Mouse (Mus musculus) limb, embryonic 11.5 days (tissue): Measurements from ENCODE around the gene Slc30a1. TPM values are rescaled to one million over a fixed set of nuclear protein-coding genes. Genes with fewer than 3 reads are reported as not detected.

Source experiments
- ATAC-seq: fragments of 200-750 bp; cut with Nextera tagmentation; 2 replicates; pipeline ENCODE4 v1.8.0; 2017; ENCODE audit warnings: low read depth; ENCODE audit not compliant: insufficient number of reproducible peaks, low FRiP score, low TSS enrichment
- DNase-seq: peaks from one replicate; pipeline ENCODE4 v3.0.0-alpha.2; 2015; ENCODE audit warnings: low spot score
- H3K27ac ChIP-seq: fragments of 300-500 bp; sonication (generic); replicated peaks from 2 replicates; pipeline ENCODE4 v1.5.1; 2014; ENCODE audit warnings: low read depth, mild to moderate bottlenecking, low read length
- H3K27me3 ChIP-seq: fragments of 300-500 bp; sonication (generic); 2 replicates; pipeline ENCODE4 v1.6.1; 2014; ENCODE audit warnings: mild to moderate bottlenecking, low read length, mixed read lengths; ENCODE audit not compliant: control insufficient read depth, insufficient read depth
- H3K36me3 ChIP-seq: fragments of 300-500 bp; sonication (generic); 2 replicates; pipeline ENCODE4 v1.6.1; 2014; ENCODE audit warnings: mild to moderate bottlenecking, low read length, moderate library complexity, mixed read lengths; ENCODE audit not compliant: control insufficient read depth, insufficient read depth
- H3K4me1 ChIP-seq: fragments of 300-500 bp; sonication (generic); 2 replicates; pipeline ENCODE4 v1.6.1; 2014; ENCODE audit warnings: low read length, mixed read lengths; ENCODE audit not compliant: control insufficient read depth, insufficient read depth
- H3K4me2 ChIP-seq: fragments of 300-500 bp; sonication (generic); 2 replicates; pipeline ENCODE4 v1.6.1; 2014; ENCODE audit warnings: low read depth, mild to moderate bottlenecking, moderate library complexity; ENCODE audit not compliant: severe bottlenecking
- H3K4me3 ChIP-seq: fragments of 300-500 bp; sonication (generic); 2 replicates; pipeline ENCODE4 v1.5.1; 2014; ENCODE audit warnings: low read depth, low read length
- H3K9ac ChIP-seq: fragments of 300-500 bp; sonication (generic); 2 replicates; pipeline ENCODE4 v1.6.1; 2014; ENCODE audit warnings: mild to moderate bottlenecking, low read length
- H3K9me3 ChIP-seq: fragments of 300-500 bp; sonication (generic); 2 replicates; pipeline ENCODE4 v1.6.1; 2016; ENCODE audit warnings: low read length; ENCODE audit not compliant: control insufficient read depth
- WGBS: fragments of 180-500 bp; shearing (Covaris S2); extraction: QIAGEN DNeasy Blood & Tissue Kit; methylation state at CpG from one replicate; pipeline ENCODE4 v1.1.7; 2014; 5-methylcytosine and 5-hydroxymethylcytosine counted together
- polyA plus RNA-seq: library from polyadenylated mRNA; unstranded; fragments of >200 nt; fragmentation: Nextera tagmentation; extraction: Ambion mirVana; gene quantifications from 2 replicates; pipeline ENCODE4 v1.2.1, GENCODE M21; 2014

Slc30a1 gene
- polyA plus RNA-seq = 1.3 and 1.6 TPM in 2 replicates

DNA sequence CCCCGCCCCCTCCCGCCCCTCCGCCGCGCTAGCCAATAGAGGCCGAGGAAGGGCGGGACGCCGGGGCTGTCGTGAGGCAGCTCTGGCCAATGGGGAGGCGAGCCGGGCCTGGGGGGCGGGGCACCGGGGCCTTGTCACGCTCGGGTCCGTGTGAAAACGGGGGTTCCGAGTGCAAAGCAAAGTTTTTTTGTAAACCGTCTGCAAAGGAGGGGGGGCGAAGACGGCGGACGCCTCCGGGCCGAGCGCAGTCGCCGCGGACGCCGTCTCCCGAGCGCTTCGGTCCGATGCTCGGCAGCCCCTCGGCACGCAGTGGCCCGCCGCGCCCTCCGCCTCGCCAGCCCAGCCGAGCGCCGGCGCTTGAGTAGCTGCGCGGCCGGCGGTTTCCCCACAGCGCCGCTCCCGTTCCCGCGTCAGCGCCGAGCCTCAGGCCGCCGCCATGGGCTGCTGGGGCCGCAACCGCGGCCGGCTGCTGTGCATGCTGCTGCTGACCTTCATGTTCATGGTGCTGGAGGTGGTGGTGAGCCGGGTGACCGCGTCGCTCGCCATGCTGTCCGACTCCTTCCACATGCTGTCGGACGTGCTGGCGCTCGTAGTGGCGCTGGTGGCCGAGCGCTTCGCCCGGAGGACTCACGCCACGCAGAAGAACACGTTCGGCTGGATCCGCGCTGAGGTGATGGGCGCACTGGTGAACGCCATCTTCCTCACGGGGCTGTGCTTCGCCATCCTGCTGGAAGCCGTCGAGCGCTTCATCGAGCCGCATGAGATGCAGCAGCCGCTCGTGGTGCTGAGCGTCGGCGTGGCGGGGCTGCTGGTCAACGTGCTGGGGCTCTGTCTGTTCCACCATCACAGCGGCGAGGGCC, at the start of gene Slc30a1:
Gene Slc30a1, plus strand, starts transcription at position 197 of the 860 bp plus-strand sequence.
- WGBS = under 1% methylated on average over 93 of the region's 104 CpGs
- H3K4me2 ChIP-seq = peak within 1 kb of the TSS; percentile 96
- no peaks in the 10 kb centered on the region for H3K27me3 ChIP-seq
- ATAC-seq = peak; percentile 94
- H3K9me3 ChIP-seq = no peaks in the 10 kb centered on the region
- H3K36me3 ChIP-seq = peaks cover 5% of the 10 kb centered on the region
- H3K4me1 ChIP-seq = peaks cover 9% of the 10 kb centered on the region
- H3K27ac ChIP-seq = peak within 1 kb of the TSS; percentile 60; the same call in 1 of the 2 replicates
- peak within 1 kb of the TSS; percentile 70 for H3K9ac ChIP-seq
- peak; percentile 98 for DNase-seq
- peak within 1 kb of the TSS; percentile 73 for H3K4me3 ChIP-seq

DNA sequence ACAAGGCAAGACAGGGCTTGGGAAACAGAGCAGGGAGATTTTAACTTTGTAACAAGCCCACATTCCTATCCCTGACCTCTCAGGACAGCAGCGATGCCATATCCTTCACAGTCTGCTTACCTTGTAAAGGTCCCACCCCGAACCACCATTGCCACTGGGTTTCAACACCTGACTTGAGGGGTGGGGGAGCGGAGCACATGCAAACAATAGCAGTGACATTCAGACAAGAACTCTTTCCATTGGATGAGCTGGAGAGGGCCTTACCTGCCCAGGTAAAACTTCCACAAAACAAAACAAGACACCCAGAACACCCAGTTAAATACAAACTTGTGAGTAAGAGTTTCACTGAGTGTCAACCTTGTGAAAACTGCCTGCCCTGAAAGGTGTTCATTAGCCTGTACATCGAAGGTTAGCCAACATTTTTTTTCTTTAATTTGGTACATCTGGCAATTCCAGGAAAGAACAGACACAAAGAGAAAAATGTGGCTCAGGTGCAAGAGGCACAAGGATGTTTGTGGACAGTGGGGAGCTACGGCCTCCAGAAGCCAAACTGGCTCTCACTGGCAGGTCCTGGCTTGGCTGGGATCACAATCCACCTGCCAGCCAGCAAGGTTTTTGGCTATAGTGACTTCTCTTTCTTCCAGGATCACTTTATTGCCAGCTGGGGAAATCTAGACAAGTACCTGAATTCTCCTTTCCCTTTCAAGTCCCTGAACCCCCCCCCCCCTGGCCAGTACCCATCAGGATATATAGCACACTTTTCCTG, 49.5 kb upstream of the Slc30a1 start:
- Histone ChIP-seq H3K27me3 (no peaks in the 10 kb centered on the region), H3K36me3 (no peaks in the 10 kb centered on the region), H3K9ac (no peak overlapping the region), H3K4me3 (no peak overlapping the region), H3K9me3 (no peaks in the 10 kb centered on the region; the same call in 1 of the 2 replicates), H3K27ac (no peak overlapping the region), H3K4me2 (no peak overlapping the region), H3K4me1 (no peaks in the 10 kb centered on the region)
- WGBS = 81% methylated on average over 5 of the region's 5 CpGs
- ATAC-seq (no peak), DNase-seq (no peak)

DNA sequence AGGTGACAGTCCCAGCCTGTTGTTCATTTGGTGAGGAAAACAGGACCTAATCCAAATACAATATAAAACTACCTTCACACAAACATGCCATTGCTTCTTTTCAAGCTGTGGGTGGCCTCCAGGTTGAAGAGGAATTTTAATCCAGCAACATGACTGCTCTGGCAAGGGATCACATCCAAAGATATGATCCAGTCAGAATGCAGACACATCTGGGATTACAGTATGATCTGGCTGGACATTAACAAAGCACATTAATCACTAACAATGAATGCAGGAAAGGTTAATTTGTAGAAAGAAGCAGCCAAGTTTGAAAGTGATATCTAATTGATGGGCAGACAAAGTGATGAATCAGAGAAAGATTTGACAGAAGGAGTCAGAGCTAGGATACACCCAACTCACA, 48.4 kb upstream of the Slc30a1 start:
- Histone ChIP-seq H3K27me3 (no peaks in the 10 kb centered on the region), H3K4me2 (no peak overlapping the region), H3K4me3 (no peak overlapping the region), H3K4me1 (no peaks in the 10 kb centered on the region), H3K27ac (no peak overlapping the region), H3K9me3 (no peaks in the 10 kb centered on the region; the same call in 1 of the 2 replicates), H3K9ac (no peak overlapping the region), H3K36me3 (no peaks in the 10 kb centered on the region)
- ATAC-seq (no peak), DNase-seq (no peak)

DNA sequence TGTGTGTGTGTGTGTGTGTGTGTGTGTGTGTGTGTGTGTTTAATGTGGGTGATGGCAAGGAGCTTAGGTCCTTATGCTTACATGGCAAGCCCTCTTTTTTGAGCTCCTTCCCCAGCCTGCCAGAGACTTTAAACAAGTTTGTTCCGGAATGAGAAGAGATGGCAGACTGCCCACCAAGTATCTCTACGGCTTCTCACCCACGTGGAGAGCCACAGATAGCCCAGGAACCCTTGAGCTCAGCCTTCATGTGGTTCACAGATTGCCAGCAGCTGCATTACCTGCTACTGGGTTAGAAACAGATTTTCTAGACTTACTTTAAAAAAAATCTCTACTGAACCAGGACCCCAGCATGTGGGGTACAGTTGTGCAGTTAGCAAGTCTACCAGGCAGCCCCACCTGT, 46.7 kb upstream of the Slc30a1 start:
- 89% methylated on average over 3 of the region's 3 CpGs for WGBS
- no peak for ATAC-seq

DNA sequence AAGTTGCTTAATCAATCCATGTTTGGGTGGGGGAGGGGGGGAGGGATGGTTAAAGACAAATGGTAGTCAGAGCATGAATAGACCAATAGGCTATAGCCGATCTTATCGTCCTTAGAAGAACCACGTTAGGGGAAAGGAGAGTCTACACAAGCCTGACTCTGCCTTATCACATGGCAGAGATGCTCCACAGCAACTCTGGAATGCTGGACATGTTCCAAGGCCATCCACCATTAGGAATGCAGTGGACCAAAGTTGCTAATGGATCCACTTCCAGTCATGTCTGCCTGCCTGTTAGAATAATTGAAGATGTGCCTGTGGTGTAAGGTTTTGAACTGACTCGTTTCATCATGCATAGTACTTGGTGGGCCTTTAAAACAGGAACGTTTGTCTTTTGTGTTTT, 45.3 kb upstream of the Slc30a1 start:
- Histone ChIP-seq H3K4me2 (no peak overlapping the region), H3K27me3 (no peaks in the 10 kb centered on the region), H3K9me3 (no peaks in the 10 kb centered on the region; the same call in 1 of the 2 replicates), H3K36me3 (no peaks in the 10 kb centered on the region), H3K27ac (no peak overlapping the region), H3K4me1 (0 out of 2 replicates have a peak, but pooled peaks cover 2% of the 10 kb centered on the region), H3K4me3 (no peak overlapping the region), H3K9ac (no peak overlapping the region)
- DNase-seq (no peak), ATAC-seq (no peak)
- 85% methylated on average over 5 of the region's 5 CpGs for WGBS

More for the DNA sequence above, 46.7 kb upstream of the Slc30a1 start:
- H3K9me3 ChIP-seq = no peaks in the 10 kb centered on the region; the same call in 1 of the 2 replicates
- H3K36me3 ChIP-seq = no peaks in the 10 kb centered on the region
- no peak for DNase-seq
- no peak overlapping the region for H3K9ac ChIP-seq
- H3K27ac ChIP-seq = no peak overlapping the region
- no peaks in the 10 kb centered on the region for H3K27me3 ChIP-seq
- no peak overlapping the region for H3K4me3 ChIP-seq
- H3K4me2 ChIP-seq = no peak overlapping the region
- 0 out of 2 replicates have a peak, but pooled peaks cover 2% of the 10 kb centered on the region for H3K4me1 ChIP-seq

DNA sequence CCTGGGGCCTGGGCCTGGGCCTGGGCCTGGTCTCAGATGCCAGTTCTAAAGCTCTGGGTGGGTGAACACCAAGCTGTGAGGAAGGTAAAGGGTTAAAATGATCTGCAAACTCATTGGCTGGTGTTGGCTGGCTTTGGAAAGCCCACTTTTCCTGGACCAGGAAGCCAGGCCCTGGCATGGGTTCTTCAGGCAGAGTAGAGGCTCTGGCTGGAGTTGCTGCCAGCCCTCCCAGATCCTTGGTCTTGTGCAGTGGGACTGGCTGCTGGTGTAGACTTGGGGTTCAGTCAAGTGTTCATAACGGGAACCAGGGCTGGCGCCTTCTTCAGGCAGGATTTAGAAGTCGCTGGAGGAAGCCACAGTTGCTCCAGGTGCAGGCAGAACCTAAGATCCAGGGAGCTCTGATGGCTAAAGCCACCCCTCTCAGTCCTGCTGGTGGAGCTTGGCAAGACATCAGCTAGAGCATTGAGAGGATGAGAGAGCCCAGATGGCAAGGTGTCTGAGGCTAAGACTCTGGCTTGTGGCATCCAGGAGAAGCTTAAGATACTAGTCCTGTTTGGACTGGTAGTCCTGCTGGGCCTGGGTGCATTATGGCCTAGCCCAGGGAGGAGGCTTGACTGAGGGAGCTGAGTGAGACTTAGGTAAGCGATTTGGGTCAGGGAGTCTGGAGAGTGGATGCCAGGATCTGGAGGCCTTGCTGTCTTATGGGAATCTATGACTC, 42.6 kb upstream of the Slc30a1 start:
- H3K4me2 ChIP-seq = no peak overlapping the region
- 75% methylated on average over 4 of the region's 4 CpGs for WGBS
- H3K9me3 ChIP-seq = no peaks in the 10 kb centered on the region; the same call in 1 of the 2 replicates
- H3K4me1 ChIP-seq = 0 out of 2 replicates have a peak, but pooled peaks cover 2% of the 10 kb centered on the region
- ATAC-seq (no peak), DNase-seq (no peak)
- no peak overlapping the region for H3K9ac ChIP-seq
- H3K4me3 ChIP-seq = no peak overlapping the region
- H3K36me3 ChIP-seq = no peaks in the 10 kb centered on the region
- no peak overlapping the region for H3K27ac ChIP-seq
- no peaks in the 10 kb centered on the region for H3K27me3 ChIP-seq

DNA sequence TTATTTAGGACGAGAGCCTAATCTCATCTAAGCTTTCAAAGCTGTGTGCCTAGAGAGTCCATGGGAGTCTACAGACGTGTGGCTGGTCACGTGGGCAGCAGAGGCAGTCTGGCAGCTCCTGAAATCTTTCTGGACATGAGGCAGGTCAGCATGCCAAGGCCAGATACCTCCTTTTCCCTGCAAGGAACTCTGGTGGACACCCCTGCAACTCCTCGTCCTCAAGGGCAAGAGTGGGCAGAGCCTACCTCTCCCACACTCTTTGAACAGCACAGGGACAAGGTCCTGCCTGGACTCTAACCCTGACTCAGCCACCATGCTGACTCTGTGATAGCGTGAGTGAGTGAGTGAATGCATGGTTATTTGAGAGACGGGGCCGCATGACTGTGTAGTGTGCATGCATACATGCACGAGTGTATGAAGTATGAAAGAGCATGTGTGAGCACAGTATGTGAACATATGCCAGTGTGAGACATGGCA, 42.0 kb upstream of the Slc30a1 start:
- 0 out of 2 replicates have a peak, but pooled peaks cover 2% of the 10 kb centered on the region for H3K4me1 ChIP-seq
- H3K9me3 ChIP-seq = no peaks in the 10 kb centered on the region; the same call in 1 of the 2 replicates
- H3K36me3 ChIP-seq = no peaks in the 10 kb centered on the region
- H3K27ac ChIP-seq = no peak overlapping the region
- H3K9ac ChIP-seq = no peak overlapping the region
- H3K27me3 ChIP-seq = no peaks in the 10 kb centered on the region
- H3K4me3 ChIP-seq = no peak overlapping the region
- ATAC-seq (no peak), DNase-seq (no peak)
- WGBS = 86% methylated on average over 8 of the region's 8 CpGs
- H3K4me2 ChIP-seq = no peak overlapping the region
